Mouse (Mus musculus) embryo, embryonic 11 days (tissue): ENCODE data around the gene Khdc3.
A peak's percentile ranks its signal among the peaks of the same experiment; 100 is the strongest.
"Not testable (repeated sequence)": the region's sequence is repeated elsewhere in the genome, so short reads cannot be mapped to it uniquely, and the experiment has no call there.

Source experiments
- DNase-seq: peaks from one replicate; pipeline ENCODE4 v3.0.0-alpha.2; 2015

The Khdc3 gene

DNA sequence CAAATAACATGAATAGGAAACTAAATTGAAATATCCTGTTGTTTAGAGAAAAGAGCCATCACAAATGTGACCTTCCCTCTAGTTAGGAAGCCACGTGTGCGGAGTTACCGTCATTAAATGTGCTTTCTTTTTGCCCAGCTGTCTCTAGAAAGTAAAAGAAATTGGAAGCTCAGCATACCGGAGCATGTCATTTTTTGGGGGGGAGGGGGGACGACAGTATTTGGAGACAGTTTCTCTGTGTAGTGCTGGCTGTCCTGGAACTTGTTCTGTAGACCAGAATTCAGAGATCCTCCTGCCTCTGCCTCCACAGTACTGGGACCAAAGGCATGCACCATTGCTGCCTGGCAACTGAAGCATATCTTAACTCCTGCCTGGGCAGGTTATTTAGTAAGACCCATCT is at the start of gene Khdc3:
Khdc3 (plus strand) TSS at position 301 of the 400 bp plus-strand sequence.
- DNase-seq, result no peak

DNA sequence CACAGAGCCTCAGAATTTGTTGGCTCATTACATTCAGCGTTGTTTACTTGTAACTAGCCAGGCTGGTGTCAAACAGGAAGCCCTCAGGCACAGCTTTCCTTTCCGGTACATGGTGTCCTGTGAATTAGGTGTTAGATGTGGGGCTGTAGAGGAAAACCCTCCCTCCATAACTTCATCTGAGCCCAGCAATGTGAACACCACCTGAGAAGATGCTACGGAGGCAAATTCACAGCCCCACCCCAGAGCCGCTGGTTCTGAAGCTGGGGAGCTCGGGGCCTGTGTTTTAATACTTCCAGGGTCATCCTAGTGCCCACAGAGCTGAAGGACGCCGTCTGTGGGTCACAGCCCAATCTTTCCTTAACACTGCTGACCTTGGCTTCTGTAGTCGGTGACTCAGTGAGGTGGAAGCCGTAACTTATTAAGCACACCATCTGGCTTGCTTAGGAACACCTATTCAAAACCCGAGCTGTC is 46.2 kb upstream of the Khdc3 start:
- DNase-seq, result no peak

DNA sequence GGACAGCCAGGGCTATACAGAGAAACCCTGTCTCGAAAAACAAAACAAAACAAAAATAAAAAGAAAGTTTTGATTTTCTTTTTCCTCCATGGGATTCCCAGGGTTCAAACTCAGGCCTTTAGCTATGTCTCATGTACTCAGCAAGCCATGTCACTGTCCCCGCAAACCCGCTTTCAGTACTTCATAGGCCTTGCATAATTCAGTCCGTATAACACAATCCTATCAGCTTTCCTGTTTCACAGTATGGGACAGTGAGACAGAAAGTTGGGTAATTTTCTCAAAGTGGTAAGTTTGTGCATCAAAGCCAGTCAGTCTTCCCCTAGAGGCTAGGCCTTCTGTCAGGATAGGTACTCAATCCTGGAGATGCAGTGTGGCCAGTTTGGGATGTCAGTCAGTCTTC is 42.4 kb upstream of the Khdc3 start:
- DNase-seq, result no peak

DNA sequence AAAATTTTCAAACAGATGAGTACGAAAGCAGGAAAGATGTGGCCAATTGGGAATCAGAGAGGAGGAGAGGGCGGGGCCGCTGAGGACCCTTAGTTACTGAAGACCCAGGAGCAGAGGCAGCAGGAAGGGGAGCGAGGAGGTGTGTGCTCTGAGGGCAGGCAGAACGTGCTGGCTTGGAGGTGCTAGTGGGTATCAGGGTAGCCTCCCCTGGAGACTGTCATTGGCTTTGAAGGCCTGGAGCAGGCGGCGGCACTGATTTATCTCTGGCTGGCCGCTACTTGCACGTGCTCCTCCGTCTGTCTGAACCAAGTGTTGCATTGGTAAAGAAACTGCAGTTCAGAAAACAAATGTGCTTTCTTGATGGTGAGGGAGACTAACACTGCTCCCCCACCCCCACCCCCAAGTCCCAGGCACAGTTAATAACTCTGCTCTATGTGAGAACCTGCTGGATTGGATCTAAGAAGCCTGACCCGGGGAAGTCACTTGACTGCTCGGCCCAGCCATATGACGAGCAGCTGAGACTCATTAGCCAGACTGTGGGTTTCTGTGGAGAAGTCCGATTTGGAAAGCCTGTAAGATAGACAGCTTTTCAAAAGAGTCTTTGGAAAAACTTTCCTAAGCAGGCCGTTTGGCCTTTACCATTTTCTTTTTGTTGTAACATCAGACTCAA is 37.9 kb upstream of the Khdc3 start:
- peak; percentile 60 for DNase-seq

DNA sequence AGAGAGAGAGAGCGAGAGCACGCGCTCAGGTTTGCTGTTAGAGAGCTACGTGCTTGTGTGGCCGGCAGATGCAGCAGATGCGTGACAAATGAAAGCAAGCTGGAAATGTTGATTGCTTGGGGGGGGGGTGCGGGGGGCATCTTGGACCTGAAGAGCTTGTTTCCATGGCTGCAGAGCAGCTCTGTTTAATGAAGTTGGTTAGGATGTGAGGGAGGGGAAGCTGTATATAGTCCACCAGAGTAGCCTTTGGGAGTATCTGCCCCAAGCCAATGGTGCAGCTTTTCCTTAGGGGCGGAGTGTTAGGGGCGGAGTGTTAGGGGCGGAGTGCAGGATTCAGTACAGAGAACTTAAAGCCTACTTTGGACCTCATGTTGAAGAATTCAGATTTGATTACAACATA is 34.5 kb upstream of the Khdc3 start:
- peak; percentile 56 for DNase-seq

DNA sequence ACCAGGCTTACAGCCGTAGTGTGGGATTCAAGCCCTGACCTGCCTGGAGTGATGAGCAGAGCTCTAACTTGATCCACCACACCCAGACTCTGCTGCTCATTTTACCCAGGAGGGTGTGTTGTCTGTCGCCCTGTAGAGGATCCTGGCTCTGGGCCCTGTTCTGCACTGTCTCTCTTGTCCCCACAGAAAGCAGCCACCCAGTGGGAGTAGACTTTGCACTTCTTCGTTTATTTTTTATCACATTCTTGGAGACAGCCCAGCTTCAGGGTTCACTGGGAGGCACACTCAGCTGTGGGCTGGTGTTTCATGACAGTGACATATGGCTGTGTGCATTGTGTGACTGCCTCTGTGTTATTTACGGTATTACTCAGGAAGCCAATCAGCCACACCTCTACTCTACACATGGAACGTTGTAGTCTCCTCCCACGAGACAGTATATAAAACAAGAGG is 33.4 kb upstream of the Khdc3 start:
- peak; percentile 19 for DNase-seq

DNA sequence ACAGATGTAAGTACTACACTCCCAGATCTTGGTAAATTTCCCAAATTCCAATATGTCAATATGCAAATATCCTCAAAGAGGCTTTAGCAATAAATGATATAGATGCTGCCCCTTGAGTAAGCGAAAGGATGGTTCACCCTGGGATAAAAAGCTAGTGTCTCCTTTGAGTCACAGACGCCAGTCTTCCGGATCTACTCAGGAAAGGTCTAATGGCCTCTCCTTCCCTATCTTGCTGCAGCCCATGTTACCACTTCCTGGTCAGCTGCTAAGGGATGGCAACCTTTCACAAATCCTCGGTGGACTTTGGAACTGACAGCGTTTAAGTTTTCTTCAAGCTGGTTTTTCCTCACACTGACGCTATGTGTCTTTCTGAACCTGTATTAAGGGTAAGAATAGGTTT is 32.9 kb upstream of the Khdc3 start:
- DNase-seq, result no peak

DNA sequence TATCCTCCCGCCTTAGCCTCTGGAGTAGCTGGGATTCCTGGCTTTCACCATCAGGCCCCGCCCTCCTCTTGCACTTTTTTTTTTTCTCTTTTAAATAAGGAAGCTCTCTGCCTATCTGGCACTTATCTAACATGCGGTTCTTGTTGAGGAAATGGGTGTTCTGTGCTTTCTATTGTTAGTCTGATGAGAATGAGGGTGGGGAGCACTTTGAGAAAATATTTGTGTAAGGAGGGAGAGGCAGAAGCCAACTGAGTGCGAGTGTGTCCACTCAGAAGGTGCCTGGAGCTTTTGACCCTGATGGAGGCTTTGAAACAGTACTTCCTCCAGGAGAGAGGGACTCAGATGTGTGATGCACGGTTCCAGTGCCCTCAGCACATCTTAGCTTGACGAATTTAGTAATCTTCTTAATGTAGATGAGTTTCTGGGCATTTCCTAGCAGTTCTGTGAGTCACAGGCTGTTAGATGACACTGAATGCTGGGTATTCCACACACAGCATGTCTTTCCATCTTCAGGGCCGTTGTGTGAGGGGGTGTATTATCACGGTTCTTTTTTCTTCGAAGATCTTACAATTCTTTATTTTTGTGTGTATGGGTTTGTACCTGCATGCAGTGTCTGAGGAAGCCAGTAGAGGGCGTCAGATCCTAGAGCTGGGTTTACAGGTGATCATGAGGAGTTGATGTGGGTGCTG is 30.5 kb upstream of the Khdc3 start:
- DNase-seq, result no peak

DNA sequence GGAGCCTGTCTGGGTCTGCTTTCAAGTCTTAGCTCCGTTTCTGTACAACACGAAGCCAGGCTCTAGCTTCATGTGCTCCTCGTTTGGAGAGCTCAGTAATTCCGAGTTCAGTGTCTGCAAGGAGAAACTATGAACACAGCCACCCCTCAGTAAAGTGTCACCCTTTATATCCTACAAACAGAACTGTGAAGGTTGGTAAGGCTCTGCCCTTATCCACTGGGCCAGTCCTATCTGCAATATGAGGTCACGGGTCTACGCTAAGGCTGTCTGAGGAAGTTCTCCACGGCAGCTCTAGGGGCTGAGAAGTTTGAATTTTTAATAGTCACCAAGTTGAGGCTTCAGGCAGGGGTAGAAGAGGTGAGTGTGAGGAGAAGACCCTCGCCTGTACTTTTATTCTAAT is 29.2 kb upstream of the Khdc3 start:
- DNase-seq, result no peak

DNA sequence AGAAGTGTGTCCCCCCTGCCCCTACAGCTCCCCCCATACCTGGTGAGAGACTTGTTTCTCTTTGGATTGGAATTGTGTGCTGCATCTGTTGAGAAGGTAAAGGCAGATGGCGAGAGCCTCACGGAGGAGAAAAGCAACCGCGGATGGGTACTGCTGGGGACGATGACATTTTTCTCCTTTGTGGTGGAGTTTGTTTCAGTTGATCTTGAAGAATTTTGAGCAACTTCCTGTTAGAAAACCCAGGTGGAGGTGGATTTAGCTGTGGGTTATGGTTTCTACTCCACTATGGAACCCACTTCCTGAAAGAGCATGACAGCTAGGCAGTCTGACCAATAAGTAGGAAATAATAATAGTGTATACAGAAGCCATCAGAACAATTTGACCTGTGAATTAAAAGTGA is 28.5 kb upstream of the Khdc3 start:
- no peak for DNase-seq

DNA sequence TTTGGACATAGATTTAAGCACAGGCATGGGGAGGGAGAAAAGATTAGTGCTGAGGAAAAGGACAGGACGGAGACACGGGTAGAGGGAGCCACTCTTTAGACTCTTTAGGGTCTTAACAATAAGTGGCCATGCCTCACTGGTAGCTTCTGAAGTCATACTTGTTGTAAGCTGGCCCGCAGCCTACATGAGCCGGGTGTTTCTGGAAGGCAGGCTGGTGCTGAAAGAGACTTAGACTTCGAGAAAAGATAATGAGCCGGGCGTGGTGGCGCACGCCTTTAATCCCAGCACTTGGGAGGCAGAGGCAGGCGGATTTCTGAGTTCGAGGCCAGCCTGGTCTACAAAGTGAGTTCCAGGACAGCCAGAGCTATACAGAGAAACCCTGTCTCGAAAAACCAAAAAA is 22.3 kb upstream of the Khdc3 start:
- not testable (repeated sequence) for DNase-seq

DNA sequence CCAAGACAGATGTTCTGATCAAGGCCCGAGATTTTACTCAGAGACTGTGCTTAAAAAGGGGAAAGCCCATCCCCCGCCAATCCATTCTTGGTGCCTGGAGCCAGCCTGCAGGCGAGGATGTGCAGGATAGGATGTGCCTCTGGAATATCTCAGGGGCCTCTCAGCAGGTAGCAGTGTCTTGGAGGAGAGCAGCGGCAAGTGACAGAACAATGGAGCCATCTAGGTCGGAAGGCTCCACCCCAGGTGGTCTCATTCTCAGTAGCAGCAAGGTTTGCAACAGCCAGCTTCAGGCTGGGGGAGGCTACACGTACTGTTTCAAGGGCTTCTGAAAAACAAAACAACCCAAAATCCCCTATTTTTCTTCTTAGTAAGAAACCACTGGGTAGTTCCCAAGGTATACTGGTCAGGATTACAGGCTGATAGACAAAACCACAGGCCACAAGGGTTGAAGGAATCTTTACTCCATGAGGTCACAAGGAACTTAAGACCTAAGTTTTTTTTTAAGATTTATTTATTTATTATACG is 21.8 kb upstream of the Khdc3 start:
- DNase-seq, result no peak

DNA sequence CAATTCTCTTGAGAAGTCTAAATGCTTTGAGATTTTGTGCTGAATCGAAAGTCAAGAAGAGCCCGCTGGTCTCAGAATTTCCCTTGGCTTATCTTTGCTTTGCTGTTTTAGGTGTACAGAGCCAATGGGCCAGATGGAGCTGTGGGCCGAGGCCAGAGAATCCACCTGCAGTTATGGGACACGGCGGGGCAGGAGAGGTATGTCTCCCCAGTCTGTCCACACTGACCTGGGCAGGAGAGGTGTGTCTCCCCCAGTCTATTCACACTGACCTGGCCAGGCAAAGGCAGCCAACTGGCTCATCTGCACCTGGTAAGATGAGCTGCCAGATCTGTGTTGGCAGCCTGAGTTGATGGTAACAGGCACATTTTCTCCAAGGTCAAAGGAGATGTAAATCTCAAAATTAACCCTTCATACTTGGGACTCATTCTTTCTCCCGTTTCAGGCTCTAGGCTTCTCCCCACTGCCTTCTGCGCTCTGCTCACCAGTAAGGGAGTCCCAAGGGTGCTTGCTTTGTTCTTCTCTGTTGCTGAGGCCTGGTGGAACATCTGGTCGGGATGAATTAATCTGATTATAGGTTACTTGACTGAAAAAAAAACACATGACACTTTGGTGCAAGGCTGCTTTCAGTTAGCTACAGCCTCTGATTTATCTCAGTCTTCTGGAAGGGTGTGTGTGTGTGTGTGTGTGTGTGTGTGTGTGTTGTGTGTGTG is 19.2 kb upstream of the Khdc3 start:
- no peak for DNase-seq

DNA sequence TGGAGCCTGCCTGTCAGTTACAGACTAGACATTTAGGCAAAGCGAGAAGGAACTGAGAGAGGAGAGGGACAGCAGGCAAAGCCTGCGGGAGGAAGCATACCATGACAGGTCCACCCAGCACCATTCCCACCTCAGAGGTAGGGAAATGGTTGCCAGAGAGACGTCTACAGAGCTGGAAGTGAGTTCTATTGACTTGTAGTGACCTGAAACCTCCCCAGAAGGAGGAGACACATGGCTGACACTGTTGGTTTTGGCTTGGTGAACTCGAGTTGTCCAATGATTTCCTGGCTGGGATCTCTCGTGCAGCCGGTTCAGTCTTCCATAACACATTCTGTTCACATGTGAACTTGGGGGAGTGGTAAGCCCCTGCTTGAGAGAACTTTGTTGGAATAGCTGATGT is 17.7 kb upstream of the Khdc3 start:
- DNase-seq, result no peak

DNA sequence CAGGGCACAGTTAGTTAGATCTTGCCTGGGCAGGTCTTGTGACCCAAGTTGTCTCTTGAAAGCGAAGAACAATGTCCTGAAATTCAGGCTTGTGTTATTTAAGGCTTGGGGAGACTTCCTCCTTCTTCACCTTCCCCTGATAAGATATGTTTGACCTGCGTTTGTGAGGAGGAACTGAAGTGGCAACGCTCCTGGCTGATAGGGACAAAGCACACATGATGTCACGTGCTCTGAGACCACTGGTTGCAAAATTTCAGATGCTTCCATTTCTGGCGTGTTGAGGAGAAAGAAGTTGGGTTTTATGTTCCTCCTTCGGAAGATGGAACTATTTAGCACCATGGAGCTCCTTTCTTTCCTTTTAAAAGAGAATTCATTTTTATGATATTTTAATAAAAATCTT is 15.8 kb upstream of the Khdc3 start:
- DNase-seq, result no peak

DNA sequence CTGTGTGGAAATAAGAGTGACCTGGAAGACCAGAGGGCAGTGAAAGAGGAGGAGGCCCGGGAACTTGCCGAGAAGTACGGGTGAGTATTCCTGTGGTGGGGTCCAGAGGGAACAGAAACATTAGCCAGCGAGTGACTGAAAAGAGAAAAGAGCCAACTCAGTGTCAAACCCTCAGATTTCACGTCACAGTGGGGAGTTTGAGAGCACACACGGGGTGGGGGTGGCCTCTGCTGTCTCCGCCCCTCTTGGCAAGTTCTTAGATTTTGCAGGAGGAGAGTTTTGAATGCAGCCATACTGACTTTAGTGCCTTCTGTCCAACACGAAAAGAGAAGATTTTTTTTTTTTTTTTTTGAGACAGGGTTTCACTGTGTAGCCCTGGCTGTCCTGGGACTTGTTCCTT is 14.5 kb upstream of the Khdc3 start:
- DNase-seq, result no peak

DNA sequence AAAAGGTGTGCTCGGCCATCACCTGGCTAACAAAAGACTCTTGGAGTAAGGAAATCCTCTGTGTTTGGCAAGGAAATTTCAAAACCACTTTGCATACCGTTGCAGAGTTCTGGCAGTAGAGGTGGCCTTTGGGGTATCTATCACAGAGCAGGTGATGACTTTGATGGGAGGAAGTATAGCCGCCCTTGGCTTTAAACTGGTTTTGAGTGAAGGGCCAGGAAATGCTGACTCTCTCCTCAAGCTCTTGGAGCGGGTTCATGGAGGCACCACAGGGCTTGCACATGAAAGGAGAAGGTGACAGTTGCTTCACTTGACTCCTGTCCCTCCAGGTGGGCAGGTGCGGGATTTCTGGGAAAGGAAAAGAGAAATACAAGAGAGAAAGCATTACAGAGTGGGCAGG is 14.1 kb upstream of the Khdc3 start:
- no peak for DNase-seq

DNA sequence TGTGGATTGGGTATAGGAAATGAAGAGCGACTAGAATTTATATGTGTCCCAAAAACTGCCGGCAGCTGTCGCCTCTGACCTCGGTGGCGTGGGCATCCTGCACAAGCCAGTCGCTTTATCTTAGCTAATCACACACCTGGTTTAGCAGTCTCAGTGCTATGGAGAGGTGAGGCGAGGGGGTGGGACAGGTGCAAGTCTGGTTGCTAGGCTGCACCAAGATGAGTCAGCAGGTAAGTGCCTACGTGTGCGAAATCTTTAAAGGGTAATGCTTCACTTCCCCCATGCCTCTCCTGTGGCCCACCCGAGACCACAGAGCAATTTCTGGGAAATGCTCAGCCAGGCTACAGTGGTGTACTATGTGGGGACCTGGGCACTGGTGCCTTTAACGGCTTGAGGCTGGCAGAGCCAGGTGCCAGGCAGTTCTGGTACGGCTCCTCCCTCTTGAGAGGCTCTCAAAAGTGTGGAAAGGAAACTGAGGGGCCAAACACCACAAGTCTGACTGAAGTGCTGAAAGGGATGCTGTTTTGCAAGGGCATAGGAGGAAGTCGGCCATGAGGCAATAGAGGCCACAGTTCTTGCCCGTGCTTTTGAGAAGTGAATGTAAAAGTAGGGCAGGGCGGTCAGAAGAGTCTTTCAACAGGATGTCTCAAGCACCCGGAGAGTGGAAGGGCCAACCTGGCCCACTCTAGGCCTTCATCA is 12.3 kb upstream of the Khdc3 start:
- DNase-seq, result no peak

DNA sequence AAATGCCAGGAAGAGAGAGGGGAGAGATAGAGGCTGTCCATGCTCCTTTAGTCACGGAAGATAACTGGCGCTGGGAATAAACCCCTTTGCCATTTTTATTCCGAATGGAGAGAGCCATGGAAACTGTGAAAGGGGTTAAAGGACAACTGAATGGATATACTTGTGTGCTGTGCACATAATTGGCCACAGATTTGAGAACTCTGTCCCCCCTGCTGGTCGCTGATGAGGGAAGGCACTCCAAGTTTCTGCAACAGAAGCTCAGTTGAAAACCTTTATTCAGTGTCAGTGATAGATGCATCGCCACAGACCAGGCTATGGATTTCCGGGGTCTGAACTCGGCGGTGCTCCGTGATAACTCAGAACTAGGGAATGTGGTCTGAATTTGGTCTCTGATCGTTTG is 11.5 kb upstream of the Khdc3 start:
- DNase-seq, result no peak

DNA sequence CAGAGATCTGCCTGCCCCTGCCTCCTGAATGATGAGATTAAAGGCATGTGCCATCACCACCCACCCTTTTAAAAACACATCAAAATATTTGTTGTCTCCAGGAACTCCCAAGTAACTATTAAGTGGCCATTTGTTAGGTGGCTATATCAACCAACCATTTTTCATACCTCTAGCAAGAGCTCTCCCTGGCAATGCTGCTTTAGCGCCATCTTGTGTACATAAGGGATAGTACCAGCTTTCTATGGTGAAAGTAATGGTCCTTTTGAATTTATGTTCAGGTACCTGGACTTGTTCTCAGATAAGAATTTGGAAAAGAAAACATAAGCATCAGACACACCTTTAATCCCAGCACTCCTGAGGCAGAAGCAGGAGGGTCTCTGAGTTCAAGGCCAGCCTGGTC is 9.9 kb upstream of the Khdc3 start:
- peak; percentile 72 for DNase-seq

DNA sequence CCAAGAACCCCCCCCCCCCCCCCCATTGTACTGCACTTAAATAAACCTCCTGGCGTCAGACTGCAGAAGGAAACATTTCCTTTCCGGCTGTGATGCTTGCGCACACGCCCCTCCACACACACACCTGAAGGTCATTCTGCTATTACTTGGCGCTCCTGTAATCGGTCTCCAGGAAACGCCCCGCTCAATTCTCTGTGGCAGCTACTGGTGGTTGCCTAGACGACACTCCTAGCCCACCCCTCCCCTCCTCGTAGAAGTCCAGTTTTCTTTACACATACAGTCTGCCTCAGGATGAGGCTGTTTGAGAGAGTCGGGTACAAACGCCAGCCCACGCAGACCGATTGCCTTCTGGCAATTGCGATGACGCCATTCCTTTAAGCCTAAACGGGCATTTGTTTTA is 7.1 kb upstream of the Khdc3 start:
- DNase-seq, result peak; percentile 40

DNA sequence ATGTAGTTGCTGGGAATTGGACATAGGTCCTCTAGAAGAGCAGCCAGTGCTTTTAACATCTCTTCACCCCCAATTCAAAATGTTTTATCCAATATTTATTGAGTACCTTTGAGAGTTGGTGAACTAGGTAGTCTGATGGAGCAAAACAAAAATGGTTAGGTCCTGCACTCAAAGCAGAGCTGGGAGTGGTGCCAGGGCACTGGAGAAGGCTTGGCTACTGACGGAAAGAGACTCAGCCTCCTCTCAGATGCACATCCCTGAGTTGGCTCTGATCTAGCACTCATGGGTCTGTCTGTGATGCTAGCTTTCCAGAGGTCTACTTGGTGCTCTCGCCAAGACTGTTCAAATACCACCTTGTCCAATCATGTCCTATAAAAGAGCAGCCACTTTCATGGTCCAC is 3.7 kb upstream of the Khdc3 start:
- DNase-seq, result no peak

DNA sequence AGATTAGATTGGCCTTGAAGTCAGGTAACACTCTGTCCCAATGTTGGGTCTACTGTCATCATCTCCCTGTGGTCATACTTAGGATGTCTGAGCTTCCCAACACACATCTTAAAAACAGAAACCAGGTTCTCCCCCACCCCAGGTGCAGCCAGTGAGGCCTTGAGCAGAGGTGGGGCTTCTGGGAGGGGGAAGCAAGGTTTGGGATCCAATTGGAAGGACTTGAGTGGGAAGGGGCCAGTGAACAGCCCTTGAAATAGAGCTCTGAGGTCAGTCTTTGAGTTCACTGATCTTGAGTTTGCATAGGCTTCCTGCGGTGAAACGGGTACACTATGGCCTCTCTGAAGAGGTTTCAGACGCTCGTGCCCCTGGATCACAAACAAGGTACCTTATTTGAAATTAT is 545 bp downstream of the Khdc3 start, which contains the start of gene Gm20509:
Gm20509 (plus strand) TSS at position 290 of the 400 bp plus-strand sequence.
- no peak for DNase-seq
